Mouse (Mus musculus) WW6 (cell line): ENCODE data around the gene Ly9.
A peak's percentile ranks its signal among the peaks of the same experiment; 100 is the strongest.

Experiments
- DNase-seq: peaks from one replicate; pipeline ENCODE4 v3.0.0-alpha.2; 2013; ENCODE audit warnings: low read depth, low spot score

Gene Ly9

DNA sequence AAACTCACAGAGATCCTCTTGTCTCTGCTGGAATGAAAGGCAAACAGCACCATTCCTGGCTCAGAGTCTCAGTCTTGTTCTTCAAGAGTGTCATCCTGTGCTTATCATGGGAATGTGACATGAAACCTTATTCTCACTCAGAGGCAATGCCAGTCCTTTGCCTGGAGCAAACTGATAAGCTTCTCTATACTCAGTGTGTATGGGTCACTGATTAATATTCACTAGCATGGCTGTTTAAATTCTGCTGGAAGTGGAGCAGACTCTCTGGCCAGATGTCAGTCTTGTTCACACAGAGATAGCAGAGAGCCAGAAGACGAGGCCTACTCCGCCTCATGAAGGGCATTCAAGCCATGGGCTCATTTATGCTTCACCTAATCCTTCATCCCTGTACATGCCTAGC is 22.6 kb downstream of the Ly9 start:
- no peak for DNase-seq

DNA sequence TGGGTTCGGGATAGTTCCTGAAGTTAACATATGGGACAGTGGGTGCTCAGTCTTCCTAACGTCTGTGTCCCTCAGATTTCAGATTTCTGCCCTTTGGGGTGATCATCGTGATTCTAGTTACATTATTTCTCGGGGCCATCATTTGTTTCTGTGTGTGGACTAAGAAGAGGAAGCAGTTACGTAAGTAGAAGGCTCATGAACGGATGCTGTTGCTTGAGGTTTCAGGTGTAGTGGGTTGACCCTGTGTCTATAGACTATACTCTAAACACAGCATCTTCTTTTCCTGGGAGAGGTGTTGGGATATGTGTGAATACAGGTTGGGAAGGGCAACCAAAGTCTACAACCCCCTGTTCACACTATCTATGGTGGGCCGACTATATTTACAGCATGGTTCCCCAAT is 30.0 kb downstream of the Ly9 start:
- DNase-seq, result no peak

GRCm38 (mm10) chr1:171568436-171568835 is 38.8 kb downstream of the Ly9 start:
- DNase-seq, result no peak

DNA sequence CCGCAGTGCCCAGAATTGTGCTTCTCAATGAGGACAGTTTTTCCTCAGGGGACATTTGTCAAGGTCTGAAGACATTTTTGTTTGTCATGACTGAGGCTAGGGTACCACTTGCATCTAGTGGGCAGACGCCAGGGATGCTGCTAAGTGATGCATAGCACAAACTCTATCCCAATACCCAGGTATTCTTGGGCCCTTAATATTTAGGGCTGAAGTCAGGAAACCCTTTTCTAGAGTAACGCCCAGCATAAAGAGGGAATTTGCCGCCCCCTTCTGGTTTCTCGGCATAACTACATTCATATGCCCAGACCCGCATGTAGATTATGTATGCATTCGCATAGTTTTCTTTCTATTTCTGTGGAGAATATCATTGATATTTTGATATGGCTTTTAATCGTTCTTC is 40.4 kb downstream of the Ly9 start:
- peak; percentile 14 for DNase-seq

GRCm38 (mm10) chr1:171565888-171566287 is 41.3 kb downstream of the Ly9 start:
- no peak for DNase-seq

GRCm38 (mm10) chr1:171564247-171564646 is 43.0 kb downstream of the Ly9 start:
- peak; percentile 7 for DNase-seq

DNA sequence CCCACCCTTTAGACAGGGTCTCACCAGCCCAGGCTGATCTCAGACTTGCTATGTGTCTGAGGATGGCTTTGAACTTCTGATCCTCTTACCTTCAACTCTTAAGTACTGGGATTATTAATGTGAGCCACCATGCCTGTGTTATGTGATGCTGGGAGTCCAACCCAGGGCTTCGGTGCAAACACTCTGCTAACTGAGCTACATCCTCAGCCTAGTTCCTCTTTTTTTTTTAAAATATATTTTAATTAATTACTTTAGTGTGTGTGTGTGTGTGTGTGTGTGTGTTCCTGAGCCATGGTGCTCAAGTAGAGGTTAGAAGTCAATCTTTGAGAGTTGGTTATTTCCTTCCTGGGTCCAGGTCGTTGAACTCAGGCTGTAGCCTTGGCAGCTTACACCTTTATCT is 44.2 kb downstream of the Ly9 start:
- DNase-seq, result no peak

DNA sequence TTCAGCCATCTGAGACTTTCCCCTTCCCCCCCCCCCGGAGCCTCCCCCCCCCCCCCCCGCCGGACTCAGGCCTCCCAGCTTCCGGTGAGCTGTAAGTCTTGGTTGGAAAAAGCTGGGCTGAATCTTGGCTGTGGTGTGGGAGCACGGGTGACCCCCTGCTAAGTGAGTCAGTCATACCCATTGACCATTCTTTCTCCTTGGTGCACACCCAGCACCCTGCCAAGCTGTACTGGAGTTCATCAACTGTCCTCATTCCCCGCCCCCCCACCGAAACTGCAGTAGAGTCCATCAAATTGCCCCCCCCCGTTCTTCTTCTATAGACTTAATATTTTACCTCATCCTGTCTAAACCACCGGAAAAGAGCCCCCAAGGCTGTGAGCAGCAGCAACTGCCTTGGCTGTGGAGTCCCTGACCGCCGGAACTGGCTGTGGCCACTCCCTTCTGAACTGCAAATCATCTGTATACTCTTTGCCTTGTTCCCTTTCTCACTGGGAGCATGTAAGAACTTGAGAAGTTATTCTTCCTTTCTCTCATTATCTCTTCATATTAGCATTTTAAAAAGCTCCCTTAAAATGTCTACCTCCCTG is 45.5 kb downstream of the Ly9 start:
- DNase-seq, result no peak

- no peak for DNase-seq
Measured at GRCm38 (mm10) chr1:171561200-171561599, 46.0 kb downstream of the Ly9 start.

DNA sequence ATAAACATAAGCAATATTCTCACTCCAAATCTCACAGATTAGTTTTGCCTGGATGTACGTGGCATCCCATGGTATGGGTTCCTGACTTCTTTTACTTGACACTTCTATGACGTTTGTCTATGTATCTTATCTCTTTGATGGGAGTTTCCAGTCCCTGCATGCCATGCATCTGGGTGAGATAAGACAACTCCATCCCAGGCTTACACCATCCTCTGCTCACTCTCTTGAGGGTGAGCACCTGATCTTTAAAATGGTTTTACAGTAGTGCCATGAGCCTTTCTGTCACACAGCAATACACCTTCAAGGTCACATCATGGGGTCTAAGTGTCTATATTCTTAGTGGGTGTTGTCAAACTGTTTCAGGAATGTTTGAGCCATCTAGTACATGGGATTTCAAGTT is 46.9 kb downstream of the Ly9 start:
- DNase-seq, result no peak

- no peak for DNase-seq
Measured at GRCm38 (mm10) chr1:171558898-171559297, 48.3 kb downstream of the Ly9 start, which contains the start of gene Cd244a. TSS of gene Cd244a (plus strand) at chr1:171559193.

GRCm38 (mm10) chr1:171558407-171558806 is 48.8 kb downstream of the Ly9 start:
- no peak for DNase-seq

DNA sequence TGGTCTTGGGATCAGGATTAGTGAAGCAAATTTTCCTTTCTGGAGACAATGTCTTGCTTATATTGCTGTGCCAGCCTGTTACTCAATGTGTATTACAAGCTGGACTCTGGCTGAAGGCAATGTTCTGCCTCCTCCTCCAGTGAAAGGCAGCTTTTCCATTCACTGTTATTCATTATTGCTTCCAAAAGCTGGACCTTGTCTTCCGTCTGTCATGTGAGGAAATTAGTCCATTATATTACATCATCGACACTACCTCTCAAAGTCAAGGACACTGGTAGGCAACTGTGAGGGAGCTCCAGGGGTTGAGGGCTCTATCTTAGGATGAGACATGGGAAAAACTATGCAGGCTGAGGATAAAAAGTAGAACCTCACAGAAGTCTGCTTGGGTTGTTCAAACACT is 50.8 kb downstream of the Ly9 start:
- no peak for DNase-seq

DNA sequence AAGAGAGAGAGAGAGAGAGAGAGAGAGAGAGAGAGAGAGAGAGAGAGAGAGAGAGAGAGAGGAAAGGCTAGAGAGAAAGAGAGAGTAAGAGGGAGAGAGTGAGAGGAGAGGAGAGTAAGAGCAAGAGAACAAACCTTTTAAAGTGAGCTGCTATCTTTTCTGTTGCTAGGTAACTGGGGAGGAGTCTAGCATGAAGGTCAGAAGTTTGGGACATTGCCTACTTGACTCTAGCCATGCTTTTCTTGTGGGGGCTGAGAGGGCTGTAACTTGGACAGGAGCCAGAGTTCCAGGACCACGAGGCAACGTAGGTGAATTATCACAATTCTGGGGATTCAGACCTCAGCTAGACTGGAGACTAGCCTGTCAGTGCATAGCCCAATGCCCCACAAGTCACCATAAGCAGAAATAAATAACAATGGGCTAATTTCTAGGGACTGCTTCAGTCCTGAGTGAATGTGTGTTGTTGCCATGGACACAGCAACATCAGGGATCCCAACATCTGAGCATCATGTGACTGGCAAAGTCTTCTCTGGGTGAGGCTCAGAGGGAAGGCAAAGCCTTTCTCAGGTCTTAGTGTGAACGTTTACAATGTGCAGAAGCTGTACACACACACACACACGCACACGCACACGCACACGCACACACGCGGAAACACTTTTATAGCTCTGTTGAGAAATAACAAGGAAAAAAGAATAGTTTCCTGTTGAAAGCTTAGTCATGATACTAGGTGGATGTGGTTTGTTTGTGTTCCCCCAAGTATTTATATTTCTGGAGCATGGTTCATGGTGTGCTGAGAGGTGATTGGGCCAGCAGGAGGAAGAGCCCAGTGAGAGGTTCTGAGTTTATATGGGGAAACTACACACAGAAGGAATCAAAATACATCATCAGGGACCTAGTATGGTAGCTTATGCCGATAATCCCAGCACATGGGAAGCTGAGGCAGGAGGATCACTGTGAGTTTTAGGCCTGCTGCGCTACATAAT is 53.6 kb downstream of the Ly9 start:
- DNase-seq, result no peak

DNA sequence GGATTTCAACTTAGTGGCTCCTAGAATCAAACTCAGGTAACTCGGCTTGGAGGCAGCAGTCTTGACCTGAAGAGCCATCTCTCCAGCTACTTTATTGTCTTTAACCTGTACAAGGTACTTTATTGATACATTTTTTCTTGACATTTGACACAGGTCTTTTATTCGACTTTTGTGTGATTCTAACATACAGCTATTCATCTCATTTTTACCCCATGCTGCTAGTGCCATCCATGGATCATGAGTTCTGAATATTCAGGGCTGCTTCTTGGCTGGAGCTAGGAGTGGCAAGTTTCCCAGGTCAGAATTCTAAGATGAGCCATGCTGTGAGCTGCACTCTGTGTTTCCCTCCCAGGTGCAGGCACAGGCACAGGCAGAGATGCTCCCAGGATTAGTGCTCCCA is 55.0 kb downstream of the Ly9 start:
- DNase-seq, result no peak

DNA sequence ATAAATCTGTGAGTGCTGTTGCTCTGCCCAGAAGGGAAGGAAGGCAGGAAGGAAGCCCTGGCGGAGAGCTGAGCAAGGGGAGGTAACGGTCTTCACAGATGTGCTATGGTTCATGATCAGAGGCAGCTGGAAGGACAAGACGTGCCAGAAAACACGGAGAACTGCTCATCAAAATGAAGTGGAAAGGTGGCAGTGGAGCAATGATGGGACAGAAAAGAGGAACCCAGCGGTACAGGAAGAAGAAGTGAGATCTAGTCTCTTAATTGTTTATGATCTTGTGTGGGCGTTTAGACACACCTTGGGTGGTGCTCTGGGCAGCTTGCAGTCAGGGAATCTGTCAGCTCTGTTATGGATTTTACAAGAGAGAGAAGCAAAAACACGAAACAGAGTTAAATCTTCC is 55.9 kb downstream of the Ly9 start:
- DNase-seq, result no peak

GRCm38 (mm10) chr1:171540694-171541093 is 66.5 kb downstream of the Ly9 start:
- DNase-seq, result no peak
